23 mouse cellular contexts compared by ENCODE assay signal in genomic region chr8:127576657-127577056, GRCm38 (mm10).
DNase-seq lines count a peak whose midpoint lies in the region; ATAC-seq and TF ChIP-seq lines count a peak whose summit lies in the region.
"Had no signal": no experiment of that assay in that cellular context is flagged by ENCODE, and none has a peak within 500 bp of the region (broad histone marks: within the 10 kb centered on the region; RNA-seq: fewer than 3 reads in every experiment).

No protein-coding gene starts in this region.

- WGBS in liver, embryonic 11.5 days: 86% methylated on average over 4 of the region's 4 CpGs
- 79% methylated on average over 4 of the region's 4 CpGs for WGBS in liver, postnatal 0 days (ENCODE audit: insufficient replicate concordance)
- 92% methylated on average over 4 of the region's 4 CpGs for WGBS in limb, embryonic 10.5 days
- WGBS in liver, embryonic 13.5 days (ENCODE audit: insufficient replicate concordance): 63% methylated on average over 4 of the region's 4 CpGs

- no peaks in the 10 kb centered on the region for H3K9me3 ChIP-seq in liver, embryonic 11.5 days (ENCODE audit: control insufficient read depth, low read length)
- H3K9me3 ChIP-seq in liver, postnatal 0 days (ENCODE audit: low read length): no peaks in the 10 kb centered on the region
- no peaks in the 10 kb centered on the region for H3K9me3 ChIP-seq in limb, embryonic 10.5 days (replicated peaks)
- no peaks in the 10 kb centered on the region for H3K9me3 ChIP-seq in liver, embryonic 13.5 days (replicated peaks)
- H3K9me3 ChIP-seq: embryonic facial prominence, embryonic 13.5 days; embryonic facial prominence, embryonic 15.5 days; forebrain, embryonic 10.5 days had no signal

- 0 out of 2 replicates have a peak, but pooled peaks have one; percentile 51 for ATAC-seq in liver, embryonic 11.5 days (replicated peaks; ENCODE audit: low FRiP score)
- no peak for ATAC-seq in liver, postnatal 0 days
- ATAC-seq in liver, embryonic 13.5 days (ENCODE audit: low read depth): 0 out of 2 replicates have a peak, but pooled peaks have one; percentile 53
- ATAC-seq: forebrain, embryonic 14.5 days; forebrain, embryonic 16.5 days had no signal

- no peak for TF ChIP-seq CTCF in liver, postnatal 0 days (IDR thresholded peaks at IDR 0.05; ENCODE audit: low read depth)

- H3K4me2 ChIP-seq in liver, embryonic 11.5 days: no peak overlapping the region
- H3K4me2 ChIP-seq in liver, postnatal 0 days (ENCODE audit: low read depth, low read length): no peak overlapping the region
- H3K4me2 ChIP-seq in liver, embryonic 13.5 days: no peak overlapping the region
- H3K4me2 ChIP-seq: embryonic facial prominence, embryonic 13.5 days; embryonic facial prominence, embryonic 15.5 days had no signal

- H3K27me3 ChIP-seq in liver, embryonic 11.5 days (replicated peaks; ENCODE audit: control insufficient read depth, insufficient read depth, low read length): no peaks in the 10 kb centered on the region
- no peaks in the 10 kb centered on the region for H3K27me3 ChIP-seq in liver, postnatal 0 days (ENCODE audit: insufficient read depth, low read length)
- no peaks in the 10 kb centered on the region for H3K27me3 ChIP-seq in limb, embryonic 10.5 days (ENCODE audit: low read depth, poor library complexity, severe bottlenecking)
- no peaks in the 10 kb centered on the region for H3K27me3 ChIP-seq in liver, embryonic 13.5 days
- H3K27me3 ChIP-seq: embryonic facial prominence, embryonic 13.5 days; embryonic facial prominence, embryonic 15.5 days had no signal

- no peak for TF ChIP-seq EP300 in liver, postnatal 0 days (IDR thresholded peaks at IDR 0.05; ENCODE audit: low read depth)

- peak; percentile 77 for DNase-seq in heart, adult 11 months
- no peak for DNase-seq in heart, postnatal 36 days
- DNase-seq in liver, embryonic 11.5 days (ENCODE audit: low spot score): peak; percentile 18
- no peak for DNase-seq in liver, postnatal 0 days
- DNase-seq in limb, embryonic 10.5 days (ENCODE audit: low spot score): peak; percentile 17
- no peak for DNase-seq in liver, embryonic 13.5 days
- DNase-seq in frontal cortex, postnatal 14 days (ENCODE audit: low spot score in 2 of 2): no peak
- DNase-seq: adrenal gland, adult 2 months; adrenal gland, postnatal 10 days; adrenal gland, postnatal 25 days; cerebellum, adult 11 months; cerebellum, adult 18-20 months; cerebellum, adult 8-10 months; cerebellum, adult 9-11 months; cerebellum, postnatal 14 days; cerebellum, postnatal 36 days; embryo, embryonic 11 days had no signal

- H3K4me3 ChIP-seq in liver, embryonic 11.5 days (ENCODE audit: low read depth, low read length): no peak overlapping the region
- no peak overlapping the region for H3K4me3 ChIP-seq in liver, postnatal 0 days (ENCODE audit: low read depth, low read length)
- no peak overlapping the region for H3K4me3 ChIP-seq in limb, embryonic 10.5 days
- H3K4me3 ChIP-seq in liver, embryonic 13.5 days (replicated peaks): no peak overlapping the region
- H3K4me3 ChIP-seq: embryonic facial prominence, embryonic 13.5 days; embryonic facial prominence, embryonic 15.5 days; erythroblast, embryonic 14.5 days; forebrain, embryonic 10.5 days had no signal

- no peak overlapping the region for H3K27ac ChIP-seq in liver, embryonic 11.5 days (ENCODE audit: low read depth, low read length)
- no peak overlapping the region for H3K27ac ChIP-seq in liver, postnatal 0 days (ENCODE audit: low read depth)
- no peak overlapping the region for H3K27ac ChIP-seq in limb, embryonic 10.5 days
- no peak overlapping the region for H3K27ac ChIP-seq in liver, embryonic 13.5 days
- H3K27ac ChIP-seq: embryonic facial prominence, embryonic 13.5 days; embryonic facial prominence, embryonic 15.5 days; forebrain, embryonic 10.5 days had no signal

- no peaks in the 10 kb centered on the region for H3K4me1 ChIP-seq in liver, embryonic 11.5 days (replicated peaks; ENCODE audit: control insufficient read depth, insufficient read depth, low read length)
- no peaks in the 10 kb centered on the region for H3K4me1 ChIP-seq in liver, postnatal 0 days (ENCODE audit: insufficient read depth)
- H3K4me1 ChIP-seq in limb, embryonic 10.5 days: peaks cover 14% of the 10 kb centered on the region
- H3K4me1 ChIP-seq in liver, embryonic 13.5 days (replicated peaks): no peaks in the 10 kb centered on the region
- H3K4me1 ChIP-seq: embryonic facial prominence, embryonic 13.5 days; embryonic facial prominence, embryonic 15.5 days had no signal

- no peaks in the 10 kb centered on the region for H3K36me3 ChIP-seq in liver, embryonic 11.5 days (ENCODE audit: control insufficient read depth, insufficient read depth, low read length)
- no peaks in the 10 kb centered on the region for H3K36me3 ChIP-seq in liver, postnatal 0 days (replicated peaks; ENCODE audit: insufficient read depth, low read length)
- no peaks in the 10 kb centered on the region for H3K36me3 ChIP-seq in limb, embryonic 10.5 days
- H3K36me3 ChIP-seq in liver, embryonic 13.5 days: no peaks in the 10 kb centered on the region
- H3K36me3 ChIP-seq: embryonic facial prominence, embryonic 13.5 days; embryonic facial prominence, embryonic 15.5 days; forebrain, embryonic 10.5 days had no signal

- intact Hi-C loops in heart, postnatal 36 days (cut with DNase I): loop anchor here (10.0 kb wide), 1 partner anchor 582 kb away; no protein-coding TSS in a partner anchor

- H3K9ac ChIP-seq in liver, embryonic 11.5 days (ENCODE audit: low read depth, low read length): no peak overlapping the region
- no peak overlapping the region for H3K9ac ChIP-seq in liver, postnatal 0 days (replicated peaks)
- H3K9ac ChIP-seq in liver, embryonic 13.5 days: no peak overlapping the region
- H3K9ac ChIP-seq: embryonic facial prominence, embryonic 13.5 days; embryonic facial prominence, embryonic 15.5 days had no signal

Comparison
In these comparisons a context has a peak if more than half of its experiments do, and no peak if none do; other contexts are left out.
1. DNase-seq: peak in heart, adult 11 months (single experiment), liver, embryonic 11.5 days (single experiment) and limb, embryonic 10.5 days (single experiment); none in heart, postnatal 36 days (0 of 2), liver, postnatal 0 days (single experiment), liver, embryonic 13.5 days (single experiment) and frontal cortex, postnatal 14 days (0 of 2).